Mouse (Mus musculus): ENCODE measurements around the gene Cenpb.

Gene Cenpb

GRCm38 (mm10) chr2:131196606-131197316, 16.9 kb upstream of the Cenpb start:
- DNase-seq, result no peak

DNA sequence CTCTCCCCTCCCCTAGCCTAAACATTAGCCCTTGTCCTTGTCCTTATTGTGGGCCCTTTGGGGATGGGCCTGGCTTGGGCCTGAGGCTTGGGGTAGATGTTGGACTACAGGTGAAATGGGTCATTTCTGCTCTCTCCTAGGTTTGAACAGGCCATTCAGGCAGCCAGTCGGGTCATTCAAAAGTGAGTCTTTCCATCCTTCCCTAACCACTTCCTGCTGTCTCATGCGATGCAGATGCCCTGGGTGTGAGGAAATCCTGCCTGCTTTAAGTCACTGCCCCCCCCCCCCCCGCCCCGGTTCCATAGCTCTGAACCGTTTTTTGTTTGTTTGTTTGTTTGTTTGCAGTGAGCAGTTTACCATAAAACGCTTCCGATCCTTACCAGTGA, 11.1 kb upstream of the Cenpb start:
- no peak for DNase-seq

DNA sequence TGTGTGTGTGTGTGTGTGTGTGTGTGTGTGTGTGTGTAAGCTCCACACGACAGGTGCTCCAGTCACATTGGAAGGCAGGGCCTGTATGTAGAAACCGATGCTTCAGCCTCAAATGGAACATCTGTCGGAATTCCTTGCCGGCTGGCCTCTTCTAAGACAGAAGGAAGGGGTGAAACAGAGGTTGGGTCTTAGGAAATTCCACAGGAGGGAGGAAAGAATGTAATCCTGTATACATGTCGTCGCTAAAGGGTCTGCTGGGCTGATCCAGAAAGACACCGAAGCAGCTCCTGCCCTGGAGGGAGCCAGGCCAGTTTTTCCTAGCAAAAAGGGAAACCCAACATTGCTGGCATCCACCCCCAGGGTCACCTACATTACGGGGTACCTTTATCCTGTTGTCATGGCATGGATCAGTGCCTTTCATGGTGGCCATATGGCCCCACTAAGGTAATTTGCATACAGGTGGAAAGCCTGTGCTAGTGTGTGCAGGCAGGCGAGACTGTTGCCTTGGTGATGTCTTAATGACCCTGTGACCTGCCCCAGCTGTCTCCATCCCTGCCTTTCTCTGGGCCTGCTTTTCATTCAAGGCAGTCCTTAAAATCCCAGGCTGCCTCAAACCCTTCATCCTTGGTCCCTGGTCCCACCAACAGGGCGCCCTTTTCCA, 10.6 kb upstream of the Cenpb start:
- DNase-seq, result no peak

DNA sequence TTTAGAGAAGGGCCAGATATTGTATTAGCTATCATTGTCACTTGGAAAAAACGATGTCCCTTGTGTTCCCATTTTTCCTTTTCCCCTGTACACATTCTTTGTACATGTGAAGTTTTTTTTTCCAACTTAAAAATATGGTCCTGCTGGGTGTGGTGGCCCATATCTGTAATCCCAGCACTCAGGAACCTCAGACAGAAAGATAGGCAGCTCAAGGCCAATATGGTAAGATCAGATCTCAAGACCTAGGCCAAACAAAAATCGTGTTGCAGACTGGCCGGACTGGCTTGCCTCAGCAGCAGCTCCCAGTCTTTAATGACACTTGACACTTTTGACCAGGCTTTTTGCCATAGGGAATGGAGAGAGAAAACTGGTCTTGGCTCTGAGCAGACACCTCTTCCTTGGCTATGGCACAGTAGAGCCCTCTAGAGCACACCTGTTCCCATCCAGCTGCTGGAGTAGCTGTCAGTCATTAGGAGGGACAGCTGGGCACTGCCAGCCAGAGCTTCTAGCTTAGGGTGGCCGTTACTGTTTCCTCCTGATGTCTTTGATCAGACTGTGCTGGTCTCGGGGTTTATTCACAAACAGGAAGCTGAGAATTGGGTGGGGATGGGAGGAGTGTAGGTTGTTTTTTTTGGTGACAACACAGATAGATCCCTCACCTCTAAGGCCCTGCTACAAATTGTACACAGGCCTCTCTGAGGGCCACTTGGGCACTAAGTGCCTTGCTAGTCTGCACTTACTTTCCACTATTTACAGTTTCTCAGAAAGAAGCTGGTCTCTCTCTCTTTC, 9.8 kb upstream of the Cenpb start:
- DNase-seq, result no peak

DNA sequence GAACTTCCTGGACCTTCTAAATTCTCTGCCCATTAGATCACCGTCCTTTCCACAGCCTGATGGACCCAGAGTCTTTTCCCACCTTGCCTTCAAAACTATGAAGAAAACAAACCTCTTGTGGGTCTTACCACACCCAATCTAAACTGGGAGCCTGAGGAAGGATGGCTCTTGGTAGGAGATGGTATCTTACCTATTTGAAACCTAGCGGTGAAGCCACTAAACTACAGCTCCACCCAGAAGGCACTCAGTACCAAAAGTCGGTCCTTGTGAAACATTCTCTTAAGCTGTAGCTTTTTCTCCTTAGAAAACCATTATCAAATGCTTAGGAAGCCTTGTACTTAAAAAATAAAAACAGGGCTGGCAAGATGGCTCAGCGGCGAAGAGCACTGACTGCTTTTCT, 8.4 kb upstream of the Cenpb start:
- no peak for DNase-seq

GRCm38 (mm10) chr2:131187602-131187922, 7.7 kb upstream of the Cenpb start:
- no peak for DNase-seq

- peak; percentile 75 to 79 for DNase-seq
Observed at GRCm38 (mm10) chr2:131186771-131187601, 7.1 kb upstream of the Cenpb start, which contains the start of the genes Cdc25b and Spef1. Cdc25b (plus strand) TSS chr2:131186949. Spef1 (minus strand) TSS chr2:131187282.

GRCm38 (mm10) chr2:131186343-131186742, 6.5 kb upstream of the Cenpb start:
- DNase-seq, result no peak

GRCm38 (mm10) chr2:131179246-131179886, 501 bp downstream of the Cenpb start:
- DNase-seq, result no peak

- no peak for DNase-seq
Observed at GRCm38 (mm10) chr2:131178828-131179245, 1.0 kb downstream of the Cenpb start.

- no peak for DNase-seq
Observed at GRCm38 (mm10) chr2:131177932-131178331, 1.9 kb downstream of the Cenpb start.

DNA sequence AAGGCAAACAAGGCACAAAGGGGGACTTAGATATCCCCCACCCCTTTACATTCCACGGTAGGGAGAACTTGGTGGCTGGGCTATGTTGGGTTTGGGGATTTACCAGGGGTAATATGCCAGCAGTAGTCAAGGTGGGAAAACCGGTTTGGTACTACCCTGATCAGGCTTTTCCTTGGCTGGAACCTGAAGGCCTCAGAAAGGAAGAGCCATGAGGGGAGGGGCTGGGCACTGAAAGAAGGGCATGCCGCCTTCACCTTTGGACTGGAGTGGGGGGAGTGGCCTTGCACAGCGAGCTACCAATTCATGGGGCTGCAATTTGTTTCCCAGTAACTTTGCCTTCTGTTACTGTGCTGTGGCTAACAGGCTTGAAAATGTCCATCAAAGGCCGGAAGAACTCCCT, 3.4 kb downstream of the Cenpb start:
- no peak for DNase-seq

GRCm38 (mm10) chr2:131175945-131176309, 3.9 kb downstream of the Cenpb start:
- DNase-seq, result no peak

GRCm38 (mm10) chr2:131175286-131175944, 4.5 kb downstream of the Cenpb start:
- DNase-seq, result no peak

DNA sequence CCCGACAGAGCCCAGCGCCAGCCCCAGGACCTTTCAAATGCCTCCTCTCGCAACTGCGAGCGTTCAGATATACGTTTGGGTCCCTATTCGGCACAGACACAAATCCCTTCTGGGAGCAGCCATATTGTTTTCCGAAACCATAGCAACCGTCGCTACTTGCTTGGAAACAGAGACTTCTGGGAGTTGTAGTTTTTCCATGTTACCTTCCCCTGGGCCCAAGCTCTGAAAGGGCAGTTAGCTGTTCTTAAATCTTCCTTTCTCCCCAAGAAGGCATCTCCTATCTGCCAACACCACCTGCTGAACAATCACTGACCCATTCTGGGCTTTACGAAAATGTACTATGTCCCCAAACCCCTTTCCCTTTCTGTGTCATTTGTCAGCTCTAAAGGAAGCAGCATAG, 5.2 kb downstream of the Cenpb start:
- peak in 1 of 2 experiments; percentile 38 for DNase-seq

DNA sequence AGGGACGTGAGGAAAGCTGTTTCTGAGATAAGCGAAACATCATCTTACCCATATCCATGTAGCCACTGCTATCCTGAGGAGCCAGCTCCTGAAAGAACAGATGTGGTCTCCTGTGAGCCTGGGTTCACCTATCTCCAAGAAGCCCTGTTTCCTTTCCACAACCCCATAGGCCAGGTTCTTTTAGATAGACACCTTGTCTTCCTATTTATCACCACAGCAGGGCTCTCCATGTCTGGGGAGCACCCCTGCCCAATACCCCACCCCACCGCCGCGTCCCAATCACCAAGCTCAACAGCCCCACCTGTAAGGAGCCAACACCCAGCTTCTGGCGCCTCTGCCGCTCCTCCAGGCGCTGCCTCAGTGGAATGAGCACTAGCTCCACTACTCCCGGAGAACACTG, 7.5 kb downstream of the Cenpb start:
- no peak for DNase-seq

DNA sequence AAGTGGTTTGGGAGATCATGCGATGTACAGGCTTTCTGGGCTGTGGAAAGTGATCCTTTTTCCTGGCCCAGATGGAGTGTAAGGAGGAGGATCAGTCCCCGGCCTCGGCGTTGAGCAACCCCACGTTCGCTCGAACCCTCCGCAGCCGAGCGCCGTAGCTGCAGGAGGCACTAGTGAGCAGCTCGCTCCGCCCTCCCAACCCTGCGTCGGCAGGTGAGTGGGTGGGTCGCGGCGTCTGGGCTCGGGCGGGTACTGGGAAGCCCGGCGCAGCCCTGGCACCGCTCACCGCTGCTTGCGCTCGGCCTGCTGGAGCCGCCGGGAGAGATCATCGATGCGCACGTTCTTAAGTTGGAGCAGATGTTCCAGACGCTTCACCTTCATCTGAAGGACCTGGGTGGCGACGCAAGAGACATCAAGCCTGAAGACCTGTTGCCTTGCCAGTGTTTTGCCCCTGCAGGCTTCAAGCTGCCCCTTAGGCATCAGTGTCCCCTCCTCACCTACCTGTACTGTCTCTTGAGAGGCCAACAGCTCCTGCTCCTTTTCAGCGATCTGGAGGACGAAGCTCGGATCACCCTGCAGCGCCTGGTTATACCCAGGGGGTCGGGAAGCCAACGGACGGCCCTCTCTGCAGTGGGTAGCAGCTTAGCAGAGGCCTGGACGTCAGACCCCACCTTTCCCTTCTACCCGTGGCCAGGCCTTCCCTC, 8.3 kb downstream of the Cenpb start:
- peak; percentile 44 to 52 for DNase-seq

DNA sequence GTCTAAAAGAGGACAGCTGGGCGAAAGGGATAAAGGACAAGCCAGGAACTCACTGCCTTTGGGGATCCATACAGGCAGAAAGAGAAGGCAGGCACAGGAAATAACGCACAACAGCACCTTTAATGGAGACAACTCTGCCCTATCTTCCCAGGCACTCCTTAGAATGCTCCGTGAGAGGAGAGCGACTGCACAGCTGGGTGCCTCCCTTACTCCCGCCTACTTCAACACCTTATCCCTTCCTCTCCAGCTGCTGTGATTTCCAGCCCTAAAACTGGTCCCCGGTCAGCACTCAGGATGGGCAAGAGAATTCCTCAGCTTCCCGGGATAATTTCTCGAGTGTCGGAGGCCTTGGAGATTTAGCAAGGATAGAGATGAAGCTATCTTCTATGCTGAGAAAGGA, 8.9 kb downstream of the Cenpb start:
- DNase-seq, result no peak

GRCm38 (mm10) chr2:131168914-131169313, 11.0 kb downstream of the Cenpb start:
- DNase-seq, result no peak

GRCm38 (mm10) chr2:131167984-131168383, 11.9 kb downstream of the Cenpb start:
- no peak for DNase-seq

DNA sequence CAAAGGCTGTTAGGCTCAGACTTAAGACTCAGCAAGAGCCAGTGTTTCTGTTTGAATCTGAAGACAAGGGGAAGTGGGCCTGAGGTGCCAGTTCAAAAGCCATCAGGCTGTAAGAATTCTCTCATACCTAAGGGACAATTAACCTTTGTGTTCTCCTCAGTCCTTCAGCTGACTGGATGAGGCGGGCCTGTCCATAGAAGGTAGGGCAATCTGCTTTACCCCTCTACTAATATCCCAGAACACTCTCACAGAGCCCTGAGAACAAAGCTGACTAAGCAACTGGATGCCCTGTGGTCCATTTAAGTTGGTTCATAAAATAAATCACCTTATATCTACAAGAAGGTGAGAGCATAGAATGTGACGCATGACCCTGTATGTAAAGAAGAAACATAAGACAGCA, 13.7 kb downstream of the Cenpb start:
- DNase-seq, result no peak
